8 mouse cellular contexts compared by ENCODE assay signal in genomic region chr1:132557901-132558631, GRCm38 (mm10). TPM values are rescaled to one million over a fixed set of nuclear protein-coding genes. Genes with fewer than 3 reads are reported as not detected.
DNase-seq lines count a peak whose midpoint lies in the region; ATAC-seq and TF ChIP-seq lines count a peak whose summit lies in the region.

No protein-coding gene starts in this region.

- H3K4me1 ChIP-seq in ES-Bruce4 (ENCODE audit: control insufficient read depth, insufficient read depth, low read length), result peaks cover 6% of the 10 kb centered on the region
- H3K4me1 ChIP-seq in forebrain, embryonic 10.5 days, result peaks cover 39% of the 10 kb centered on the region
- peaks cover 23% of the 10 kb centered on the region for H3K4me1 ChIP-seq in limb, embryonic 10.5 days
- peaks cover 4% of the 10 kb centered on the region; the same call in 1 of the 2 replicates for H3K4me1 ChIP-seq in midbrain, postnatal 0 days (ENCODE audit: insufficient read depth, low read length)

- no peaks in the 10 kb centered on the region for H3K27me3 ChIP-seq in ES-Bruce4 (ENCODE audit: control insufficient read depth, insufficient read depth, low read length, poor library complexity, severe bottlenecking)
- H3K27me3 ChIP-seq in forebrain, embryonic 10.5 days (ENCODE audit: poor library complexity, severe bottlenecking), result peaks cover 29% of the 10 kb centered on the region; the same call in 1 of the 2 replicates
- peaks cover 71% of the 10 kb centered on the region for H3K27me3 ChIP-seq in limb, embryonic 10.5 days (ENCODE audit: low read depth, poor library complexity, severe bottlenecking)
- H3K27me3 ChIP-seq in midbrain, postnatal 0 days (ENCODE audit: insufficient read depth, low read length), result no peaks in the 10 kb centered on the region

- no peak for TF ChIP-seq CTCF in ES-Bruce4 (IDR thresholded peaks at IDR 0.05; ENCODE audit: low read depth, low read length)
- 0 out of 2 replicates have a peak, but pooled peaks have one; percentile 5 for TF ChIP-seq CTCF in midbrain, postnatal 0 days (IDR thresholded peaks at IDR 0.05)

- no peak overlapping the region for H3K27ac ChIP-seq in ES-Bruce4 (ENCODE audit: insufficient read depth, low read length)
- peak overlapping the region; percentile 66 for H3K27ac ChIP-seq in forebrain, embryonic 10.5 days
- H3K27ac ChIP-seq in limb, embryonic 10.5 days, result no peak overlapping the region
- H3K27ac ChIP-seq in midbrain, postnatal 0 days (ENCODE audit: low read depth, low read length), result no peak overlapping the region

- H3K36me3 ChIP-seq in ES-Bruce4 (ENCODE audit: control insufficient read depth, insufficient read depth, low read length, poor library complexity, severe bottlenecking), result no peaks in the 10 kb centered on the region
- H3K36me3 ChIP-seq in forebrain, embryonic 10.5 days (replicated peaks), result no peaks in the 10 kb centered on the region
- H3K36me3 ChIP-seq in limb, embryonic 10.5 days, result no peaks in the 10 kb centered on the region
- no peaks in the 10 kb centered on the region for H3K36me3 ChIP-seq in midbrain, postnatal 0 days (ENCODE audit: insufficient read depth, low read length)

- 57% methylated on average over 9 of the region's 9 CpGs for WGBS in forebrain, embryonic 10.5 days
- WGBS in limb, embryonic 10.5 days, result 29% methylated on average over 9 of the region's 9 CpGs
- WGBS in midbrain, postnatal 0 days, result 16% methylated on average over 9 of the region's 9 CpGs

- peak; percentile 81 for DNase-seq in adrenal gland, adult 8-10 months
- DNase-seq in forebrain, embryonic 10.5 days (ENCODE audit: extremely low spot score, low spot score), result no peak
- DNase-seq in heart, postnatal 36 days, result peak; percentile 55 to 58
- DNase-seq in limb, embryonic 10.5 days (ENCODE audit: low spot score), result peak; percentile 32
- peak; percentile 83 for DNase-seq in midbrain, postnatal 0 days (ENCODE audit: low spot score)
- DNase-seq in B cell, adult 2 months, result no peak
- DNase-seq in spleen, postnatal 36 days (ENCODE audit: low spot score in 2 of 2), result no peak

- no peak overlapping the region for H3K9ac ChIP-seq in ES-Bruce4 (ENCODE audit: low read depth, poor library complexity, severe bottlenecking)
- H3K9ac ChIP-seq in midbrain, postnatal 0 days (replicated peaks; ENCODE audit: low read length, poor library complexity, severe bottlenecking), result no peak overlapping the region

- TF ChIP-seq POLR2A in ES-Bruce4 (IDR thresholded peaks at IDR 0.05; ENCODE audit: insufficient read depth, low read length), result no peak

- TF ChIP-seq EP300 in ES-Bruce4 (IDR thresholded peaks at IDR 0.05; ENCODE audit: insufficient read depth, low read depth, low read length), result 0 out of 2 replicates have a peak, but pooled peaks have one; percentile 34

- ATAC-seq in midbrain, postnatal 0 days (ENCODE audit: low FRiP score), result peak; percentile 48; the same call in 1 of the 2 replicates

- no peaks in the 10 kb centered on the region for H3K9me3 ChIP-seq in ES-Bruce4 (replicated peaks; ENCODE audit: control insufficient read depth, insufficient read depth, low read length, poor library complexity, severe bottlenecking)
- H3K9me3 ChIP-seq in forebrain, embryonic 10.5 days, result no peaks in the 10 kb centered on the region
- H3K9me3 ChIP-seq in limb, embryonic 10.5 days (replicated peaks), result no peaks in the 10 kb centered on the region
- no peaks in the 10 kb centered on the region for H3K9me3 ChIP-seq in midbrain, postnatal 0 days (ENCODE audit: low read length)

- no peak overlapping the region for H3K4me2 ChIP-seq in midbrain, postnatal 0 days (ENCODE audit: low read depth, low read length, poor library complexity, severe bottlenecking)

- intact Hi-C loops in heart, postnatal 36 days (cut with DNase I), result no loop called here

- no peak overlapping the region for H3K4me3 ChIP-seq in ES-Bruce4 (ENCODE audit: low read depth, low read length)
- H3K4me3 ChIP-seq in forebrain, embryonic 10.5 days, result no peak overlapping the region
- H3K4me3 ChIP-seq in limb, embryonic 10.5 days, result no peak overlapping the region
- no peak overlapping the region for H3K4me3 ChIP-seq in midbrain, postnatal 0 days (ENCODE audit: low read depth, low read length)

RNA-seq across cellular contexts. Expression of gene Cntn2, which starts 15.0 kb away (rescaled TPM):
- 3.0 and 3.1 TPM in 2 replicates for polyA plus RNA-seq in ES-Bruce4 (2011; ENCODE audit: insufficient read depth, insufficient read length, low read depth, missing spikeins)
- under 1 TPM; 0.10 to 0.34 (median 0.18) TPM for total RNA-seq in adrenal gland, adult 8-10 months (2022)
- 2.8 and 5.5 TPM in 2 replicates for polyA plus RNA-seq in forebrain, embryonic 10.5 days (2016; fragmentation: Nextera tagmentation; extraction: Ambion mirVana)
- total RNA-seq in heart, postnatal 36 days (2021), result 1 to 10 TPM; 2.8 to 4.1 TPM
- polyA plus RNA-seq in limb, embryonic 10.5 days (2016; fragmentation: Nextera tagmentation; extraction: Ambion mirVana), result 0.94 and 1.3 TPM in 2 replicates
- 55.4 and 69.2 TPM in 2 replicates for total RNA-seq in midbrain, postnatal 0 days (2014; rRNA removed)
- 14.7 and 15.6 TPM in 2 replicates for polyA plus RNA-seq in midbrain, postnatal 0 days (2015; fragmentation: Nextera tagmentation; extraction: Ambion mirVana)

RNA-seq across cellular contexts. Expression of gene Tmem81, which starts 52.0 kb away (rescaled TPM):
- polyA plus RNA-seq in ES-Bruce4 (2011; ENCODE audit: insufficient read depth, insufficient read length, low read depth, missing spikeins), result 8.6 and 10.1 TPM in 2 replicates
- 1 to 10 TPM; 4.2 to 9.0 (median 7.1) TPM for total RNA-seq in adrenal gland, adult 8-10 months (2022)
- polyA plus RNA-seq in forebrain, embryonic 10.5 days (2016; fragmentation: Nextera tagmentation; extraction: Ambion mirVana), result 1.4 and 1.5 TPM in 2 replicates
- 1 to 10 TPM; 1.4 to 1.5 TPM for total RNA-seq in heart, postnatal 36 days (2021)
- 1.5 and 1.7 TPM in 2 replicates for polyA plus RNA-seq in limb, embryonic 10.5 days (2016; fragmentation: Nextera tagmentation; extraction: Ambion mirVana)
- total RNA-seq in midbrain, postnatal 0 days (2014; rRNA removed), result 0.38 and 1.4 TPM in 2 replicates
- 0.81 and 0.96 TPM in 2 replicates for polyA plus RNA-seq in midbrain, postnatal 0 days (2015; fragmentation: Nextera tagmentation; extraction: Ambion mirVana)

Comparison
In these comparisons a context has a peak if more than half of its experiments do, and no peak if none do; other contexts are left out.
1. DNase-seq: peak in adrenal gland, adult 8-10 months (single experiment), heart, postnatal 36 days (2 of 2), limb, embryonic 10.5 days (single experiment) and midbrain, postnatal 0 days (single experiment); none in forebrain, embryonic 10.5 days (single experiment), B cell, adult 2 months (0 of 2) and spleen, postnatal 36 days (0 of 2).